Mouse (Mus musculus): ENCODE measurements around the gene Klhdc2. TPM values are rescaled to one million over a fixed set of nuclear protein-coding genes. Genes with fewer than 3 reads are reported as not detected.

The Klhdc2 gene
- 100 to 1,000 TPM; 110 to 144 (median 128) TPM for total RNA-seq (2022)

- peak; percentile 75 to 86 for DNase-seq (ENCODE audit: low spot score in 2 of 2)
Measured at GRCm38 (mm10) chr12:69296511-69297410, at the start of gene Klhdc2. Klhdc2 (plus strand) TSS chr12:69296681.

GRCm38 (mm10) chr12:69249766-69250165, 46.7 kb upstream of the Klhdc2 start:
- DNase-seq (ENCODE audit: low spot score in 2 of 2): no peak

DNA sequence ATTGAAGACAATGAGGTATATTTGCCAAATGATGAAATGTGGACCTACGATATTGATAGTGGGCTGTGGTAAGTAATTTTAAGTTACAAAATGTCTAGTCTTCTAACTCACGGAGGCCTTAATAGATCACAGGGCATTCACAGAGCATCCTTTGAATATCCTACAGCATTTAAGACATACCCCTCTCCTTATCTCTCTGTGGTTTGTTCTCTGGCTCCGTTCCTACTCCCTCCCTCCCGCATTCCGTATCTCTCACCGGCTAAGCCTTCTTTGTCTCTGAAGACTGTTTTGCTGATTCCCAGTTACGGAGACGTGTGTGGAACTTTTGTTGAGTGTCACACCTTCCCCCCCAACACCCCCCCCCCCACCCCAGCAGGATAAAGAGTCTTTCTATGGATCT, 45.7 kb upstream of the Klhdc2 start:
- no peak for DNase-seq (ENCODE audit: low spot score in 2 of 2)

GRCm38 (mm10) chr12:69253806-69254205, 42.7 kb upstream of the Klhdc2 start:
- DNase-seq (ENCODE audit: low spot score in 2 of 2): no peak

- no peak for DNase-seq (ENCODE audit: low spot score in 2 of 2)
Measured at GRCm38 (mm10) chr12:69257836-69258235, 38.6 kb upstream of the Klhdc2 start.

- DNase-seq (ENCODE audit: low spot score in 2 of 2): no peak
Measured at GRCm38 (mm10) chr12:69262251-69262650, 34.2 kb upstream of the Klhdc2 start.

DNA sequence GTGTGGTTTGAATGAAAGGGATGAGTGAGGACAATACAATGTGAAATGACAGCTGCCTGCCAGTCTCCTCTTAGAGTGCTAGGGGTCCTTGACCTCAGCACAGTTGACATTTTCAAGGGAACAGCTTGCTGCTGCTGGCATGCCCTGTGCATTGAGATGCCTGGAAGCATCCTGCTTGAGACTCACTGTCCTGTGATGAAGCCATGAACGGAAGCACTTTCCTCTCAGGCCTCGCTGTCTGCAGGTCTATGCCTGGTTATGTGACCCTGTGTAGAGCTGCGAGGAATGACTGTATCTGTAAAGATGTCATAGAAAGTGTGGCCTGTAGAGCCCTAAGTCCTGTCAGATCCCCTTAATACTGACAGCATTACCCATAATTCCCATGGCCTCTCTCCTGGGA, 31.4 kb upstream of the Klhdc2 start:
- no peak for DNase-seq (ENCODE audit: low spot score in 2 of 2)

GRCm38 (mm10) chr12:69267956-69268632, 28.4 kb upstream of the Klhdc2 start:
- DNase-seq (ENCODE audit: low spot score in 2 of 2): no peak

GRCm38 (mm10) chr12:69268956-69269355, 27.5 kb upstream of the Klhdc2 start:
- DNase-seq (ENCODE audit: low spot score in 2 of 2): no peak

GRCm38 (mm10) chr12:69279931-69280469, 16.5 kb upstream of the Klhdc2 start:
- no peak for DNase-seq (ENCODE audit: low spot score in 2 of 2)

DNA sequence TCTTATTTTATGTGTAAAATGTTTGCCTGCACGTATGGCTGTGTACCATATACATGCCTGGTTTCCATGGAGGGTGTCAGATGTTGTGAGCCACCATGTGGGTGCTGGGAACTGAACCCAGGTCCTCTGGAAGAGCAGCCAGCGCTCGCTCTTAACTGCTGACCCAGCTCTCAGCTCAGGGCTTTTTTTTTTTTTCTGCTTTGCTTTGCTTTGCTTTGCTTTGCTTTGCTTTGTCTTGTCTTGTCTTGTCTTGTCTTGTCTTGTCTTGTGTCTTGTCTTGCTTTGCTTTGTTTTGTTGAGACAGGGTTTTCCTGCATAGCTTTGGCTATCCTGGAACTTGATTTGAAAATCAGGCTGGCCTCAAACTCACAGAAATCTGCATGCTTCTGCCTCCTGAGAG, 15.6 kb upstream of the Klhdc2 start:
- no peak for DNase-seq (ENCODE audit: low spot score in 2 of 2)

DNA sequence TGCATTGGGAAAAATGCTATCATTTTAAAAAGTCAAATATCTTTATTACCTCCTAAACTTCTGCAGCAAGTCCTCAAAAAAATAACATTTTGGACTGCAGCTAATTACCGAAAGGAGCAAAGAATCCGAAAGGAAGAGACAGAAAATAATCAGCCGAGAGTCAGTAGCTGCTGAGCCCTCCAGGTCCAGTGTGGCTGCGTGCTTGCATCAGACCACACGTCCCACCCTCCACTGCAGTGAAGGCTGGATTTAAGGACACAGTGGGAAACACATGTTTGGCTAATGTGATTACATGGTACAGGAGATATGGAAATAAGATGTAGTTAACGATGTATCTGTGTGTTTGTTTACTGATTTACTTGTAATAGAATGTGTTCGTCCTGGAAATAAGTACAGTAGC, 13.3 kb upstream of the Klhdc2 start:
- DNase-seq (ENCODE audit: low spot score in 2 of 2): no peak

DNA sequence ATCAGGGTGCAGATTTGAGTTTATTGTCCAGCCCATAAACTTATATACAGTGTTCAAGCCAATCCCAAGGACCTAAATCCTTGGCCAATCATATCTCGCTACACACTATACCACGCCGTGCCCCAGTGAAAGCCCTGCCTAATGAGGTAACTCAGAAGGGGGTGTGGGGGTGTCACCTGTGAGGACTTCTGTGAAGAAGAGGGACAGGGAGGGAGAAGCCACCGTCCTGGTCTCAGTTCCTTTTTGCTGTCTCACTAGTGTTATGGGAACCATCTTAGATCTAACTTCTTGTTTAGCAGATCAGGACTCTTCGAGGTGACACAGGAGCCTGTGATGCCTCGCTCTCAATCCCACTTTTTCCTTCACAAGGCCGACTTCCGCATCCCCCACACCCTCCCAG, 8.9 kb upstream of the Klhdc2 start:
- no peak for DNase-seq (ENCODE audit: low spot score in 2 of 2)

DNA sequence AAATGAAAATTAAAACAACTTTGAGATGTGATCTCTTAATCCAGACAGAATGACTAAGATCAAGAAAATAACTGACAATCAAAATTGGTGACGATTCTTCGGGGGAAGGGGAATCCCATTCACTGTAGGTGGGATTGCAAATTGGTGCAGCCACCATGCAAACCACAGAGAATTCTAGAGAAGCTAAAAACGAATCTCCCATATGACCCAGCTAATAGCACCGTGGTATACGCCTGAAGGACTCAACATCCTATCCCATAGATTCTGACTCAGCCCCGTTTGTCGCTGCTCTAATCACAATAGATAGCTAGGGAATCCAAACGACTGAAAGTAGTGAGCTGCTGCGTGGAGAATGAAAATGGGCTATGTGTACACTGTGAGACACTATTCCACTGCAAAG, 7.8 kb upstream of the Klhdc2 start:
- DNase-seq (ENCODE audit: low spot score in 2 of 2): no peak

GRCm38 (mm10) chr12:69292401-69292800, 4.1 kb upstream of the Klhdc2 start:
- DNase-seq (ENCODE audit: low spot score in 2 of 2): peak in 1 of 2 experiments; percentile 37

GRCm38 (mm10) chr12:69293815-69294214, 2.7 kb upstream of the Klhdc2 start:
- no peak for DNase-seq (ENCODE audit: low spot score in 2 of 2)

GRCm38 (mm10) chr12:69294936-69295335, 1.5 kb upstream of the Klhdc2 start:
- DNase-seq (ENCODE audit: low spot score in 2 of 2): no peak

DNA sequence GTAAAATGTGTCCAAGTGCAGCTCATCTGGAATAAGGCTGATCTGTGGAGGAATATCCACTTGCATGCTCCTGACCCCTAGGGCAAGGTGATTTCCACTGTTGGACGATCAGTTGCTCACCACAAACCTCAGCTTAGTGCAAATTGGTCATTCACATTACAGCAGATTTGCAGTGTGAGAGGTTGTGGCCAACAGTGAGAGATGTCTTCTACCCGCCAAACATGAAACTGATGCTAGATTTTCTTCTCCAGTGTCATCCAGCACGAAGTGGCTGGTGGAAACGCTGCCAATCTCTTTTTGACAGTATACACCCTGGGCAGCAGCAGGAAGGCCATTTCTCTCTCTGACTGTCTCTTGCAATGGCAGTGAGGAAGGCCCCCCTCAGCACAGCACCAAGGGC, 830 bp upstream of the Klhdc2 start:
- peak; percentile 15 to 29 for DNase-seq (ENCODE audit: low spot score in 2 of 2)

- DNase-seq (ENCODE audit: low spot score in 2 of 2): no peak
Measured at GRCm38 (mm10) chr12:69297411-69298150, 1.1 kb downstream of the Klhdc2 start.

- DNase-seq (ENCODE audit: low spot score in 2 of 2): no peak
Measured at GRCm38 (mm10) chr12:69298281-69298680, 1.8 kb downstream of the Klhdc2 start.

- no peak for DNase-seq (ENCODE audit: low spot score in 2 of 2)
Measured at GRCm38 (mm10) chr12:69299231-69299630, 2.8 kb downstream of the Klhdc2 start.

DNA sequence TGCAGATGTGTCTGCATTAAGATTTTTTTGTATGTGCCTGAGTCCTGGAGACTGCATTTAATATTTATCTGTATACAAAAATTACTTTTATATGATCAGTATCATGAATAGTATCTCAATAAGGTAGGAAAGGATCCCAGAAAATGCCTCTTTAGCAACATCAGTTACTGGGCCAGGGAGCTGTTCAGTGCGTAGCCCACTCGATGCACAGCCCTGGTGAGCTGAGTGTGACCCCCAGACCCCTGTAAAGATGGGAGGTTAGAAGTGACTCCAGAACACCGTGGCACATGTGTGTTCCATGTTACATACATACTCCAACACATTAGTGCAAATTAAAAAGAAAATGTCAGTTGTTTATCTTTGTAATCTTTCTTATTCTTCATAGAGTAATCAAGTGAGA, 3.4 kb downstream of the Klhdc2 start:
- no peak for DNase-seq (ENCODE audit: low spot score in 2 of 2)
